Mouse (Mus musculus): ENCODE data around the gene Tjp3. TPM values are rescaled to one million over a fixed set of nuclear protein-coding genes. Genes with fewer than 3 reads are reported as not detected.
A peak's percentile ranks its signal among the peaks of the same experiment; 100 is the strongest.

Gene Tjp3
- total RNA-seq, 2 experiments from 2014 or later: not detected

- no peak for DNase-seq
- intact Hi-C loops (cut with DNase I): no loop called here
Observed at GRCm38 (mm10) chr10:81299585-81300351, 8.4 kb upstream of the Tjp3 start.

- intact Hi-C loops (cut with DNase I): no loop called here
- DNase-seq: no peak
Observed at GRCm38 (mm10) chr10:81298369-81299100, 7.2 kb upstream of the Tjp3 start.

GRCm38 (mm10) chr10:81297845-81298244 lies 6.5 kb upstream of the Tjp3 start:
- peak in 1 of 2 experiments; percentile 45 for DNase-seq

GRCm38 (mm10) chr10:81297246-81297645 lies 5.9 kb upstream of the Tjp3 start:
- DNase-seq: no peak
- intact Hi-C loops (cut with DNase I): no loop called here

More at GRCm38 (mm10) chr10:81297845-81298244, 6.5 kb upstream of the Tjp3 start:
- intact Hi-C loops (cut with DNase I): no loop called here

- DNase-seq: no peak
- intact Hi-C loops (cut with DNase I): no loop called here
Observed at GRCm38 (mm10) chr10:81295185-81295584, 3.8 kb upstream of the Tjp3 start.

GRCm38 (mm10) chr10:81294442-81294841 lies 3.1 kb upstream of the Tjp3 start:
- DNase-seq: no peak
- intact Hi-C loops (cut with DNase I): no loop called here

- intact Hi-C loops (cut with DNase I): loop anchor here (2.0 kb wide), 1 partner anchor 27 kb away; the partner anchor contains the start of gene Cactin
Observed at GRCm38 (mm10) chr10:81293334-81294030, 2.1 kb upstream of the Tjp3 start.

GRCm38 (mm10) chr10:81292554-81293333 lies 1.4 kb upstream of the Tjp3 start, which contains the start of gene Pip5k1c:
Pip5k1c (plus strand) TSS chr10:81292963.
- peak; percentile 98 to 99 for DNase-seq
- intact Hi-C loops (cut with DNase I): loop anchor here (2.0 kb wide), 1 partner anchor 28 kb away; the partner anchor contains the start of gene Cactin

More at GRCm38 (mm10) chr10:81293334-81294030, 2.1 kb upstream of the Tjp3 start:
- no peak for DNase-seq

GRCm38 (mm10) chr10:81290698-81291460 lies 502 bp downstream of the Tjp3 start:
- intact Hi-C loops (cut with DNase I): no loop called here
- DNase-seq: no peak

GRCm38 (mm10) chr10:81289811-81290210 lies 1.6 kb downstream of the Tjp3 start:
- DNase-seq: no peak
- intact Hi-C loops (cut with DNase I): loop anchor here (2.0 to 5.0 kb wide), 3 partner anchors 15 to 162 kb away; no protein-coding TSS in a partner anchor

- peak; percentile 56 to 60 for DNase-seq
- intact Hi-C loops (cut with DNase I): loop anchor here (2.0 to 5.0 kb wide), 3 partner anchors 16 to 163 kb away; no protein-coding TSS in a partner anchor
Observed at GRCm38 (mm10) chr10:81289278-81289677, 2.1 kb downstream of the Tjp3 start.

- intact Hi-C loops (cut with DNase I): loop anchor here (2.0 to 5.0 kb wide), 3 partner anchors 16 to 164 kb away; no protein-coding TSS in a partner anchor
- DNase-seq: no peak
Observed at GRCm38 (mm10) chr10:81288601-81289000, 2.8 kb downstream of the Tjp3 start.

- intact Hi-C loops (cut with DNase I): loop anchor here (2.0 to 5.0 kb wide), 3 partner anchors 17 to 165 kb away; no protein-coding TSS in a partner anchor
- peak in 1 of 2 experiments; percentile 59 for DNase-seq
Observed at GRCm38 (mm10) chr10:81287513-81288157, 3.7 kb downstream of the Tjp3 start.

GRCm38 (mm10) chr10:81286586-81286985 lies 4.8 kb downstream of the Tjp3 start:
- intact Hi-C loops (cut with DNase I): loop anchor here (5.0 kb wide), 1 partner anchor 166 kb away; no protein-coding TSS in a partner anchor
- no peak for DNase-seq

- intact Hi-C loops (cut with DNase I): loop anchor here (5.0 kb wide), 1 partner anchor 166 kb away; no protein-coding TSS in a partner anchor
- DNase-seq: peak; percentile 82 to 84
Observed at GRCm38 (mm10) chr10:81285694-81286450, 5.5 kb downstream of the Tjp3 start.

- intact Hi-C loops (cut with DNase I): loop anchor here (5.0 kb wide), 1 partner anchor 168 kb away; no protein-coding TSS in a partner anchor
Observed at GRCm38 (mm10) chr10:81284719-81285118, 6.7 kb downstream of the Tjp3 start.

GRCm38 (mm10) chr10:81284189-81284588 lies 7.2 kb downstream of the Tjp3 start:
- intact Hi-C loops (cut with DNase I): no loop called here
- no peak for DNase-seq

More at GRCm38 (mm10) chr10:81284719-81285118, 6.7 kb downstream of the Tjp3 start:
- no peak for DNase-seq

Measured in gastrocnemius, postnatal 36 days (tissue).